Mouse (Mus musculus): ENCODE results near the gene Csdc2. TPM values are rescaled to one million over a fixed set of nuclear protein-coding genes. Genes with fewer than 3 reads are reported as not detected.

Csdc2 gene
- polyA plus RNA-seq, 1 experiment: 38.3 TPM

DNA sequence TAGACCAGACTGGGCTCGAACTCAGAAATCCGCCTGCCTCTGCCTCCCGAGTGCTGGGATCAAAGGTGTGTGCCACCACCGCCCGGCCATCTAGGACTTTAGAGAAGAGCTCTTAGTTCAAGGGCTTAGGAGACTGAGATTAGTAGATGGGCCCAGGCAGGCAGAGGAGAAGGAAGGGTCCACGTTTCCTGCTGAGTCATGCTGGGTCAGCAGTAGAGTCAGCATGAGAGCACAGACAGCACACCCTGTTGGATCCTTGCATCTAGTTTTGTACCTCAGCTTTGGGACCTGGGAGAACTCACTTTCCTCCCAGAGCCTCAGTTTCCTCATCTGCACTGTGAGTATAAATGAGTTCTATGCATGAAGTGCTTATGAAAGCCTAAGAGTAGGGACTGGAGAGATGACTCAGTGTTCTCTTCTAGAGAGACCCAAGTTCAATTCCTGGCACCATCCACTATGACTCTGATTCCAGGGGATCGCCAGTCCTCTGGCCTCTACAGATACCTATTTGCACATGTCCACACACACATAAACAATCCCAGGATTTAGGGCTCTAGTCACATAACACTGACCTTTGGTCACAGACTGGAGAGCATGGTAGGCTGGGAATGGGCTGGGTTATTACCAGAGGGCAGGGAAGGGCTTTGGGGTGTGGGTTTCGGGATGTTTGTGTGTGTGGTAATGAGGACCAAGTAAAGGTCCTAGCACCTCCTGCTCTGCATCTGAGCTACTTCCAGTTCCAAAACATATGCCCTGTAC lies 44.6 kb upstream of the Csdc2 start:
- Histone ChIP-seq H3K79me2 (ENCODE audit: control insufficient read depth, insufficient read depth) (peaks cover 19% of the 10 kb centered on the region), H3K4me3 (no peak overlapping the region), H3K4me2 (ENCODE audit: low read depth) (no peak overlapping the region), H3K27me3 (ENCODE audit: control insufficient read depth, insufficient read depth, insufficient read length) (no peaks in the 10 kb centered on the region), H3K36me3 (ENCODE audit: control insufficient read depth, insufficient read depth) (peaks cover 76% of the 10 kb centered on the region), H3ac (ENCODE audit: control insufficient read depth, insufficient read length) (no peak overlapping the region)
- TF ChIP-seq MYOD1 (IDR thresholded peaks at IDR 0.05; ENCODE audit: control insufficient read depth in 1 of 3, insufficient read length in 2 of 3, low read depth in 2 of 3) (no peak), TCF12 (IDR thresholded peaks at IDR 0.05; ENCODE audit: insufficient read depth, poor library complexity, severe bottlenecking) (no peak), E2F4 (IDR thresholded peaks at IDR 0.05; ENCODE audit: insufficient read depth) (no peak), TCF3 (IDR thresholded peaks at IDR 0.05; ENCODE audit: insufficient read length, low read depth) (no peak), MYOG (IDR thresholded peaks at IDR 0.05; ENCODE audit: control insufficient read depth in 1 of 3, insufficient read depth in 1 of 3, insufficient read length in 2 of 3, low read depth in 2 of 3) (no peak), MAX (IDR thresholded peaks at IDR 0.05; ENCODE audit: low read depth) (no peak), POLR2A (IDR thresholded peaks at IDR 0.05; ENCODE audit: insufficient read length, low read depth) (no peak), POLR2AphosphoS2 (IDR thresholded peaks at IDR 0.05; ENCODE audit: insufficient read length, low read depth) (no peak), REST (IDR thresholded peaks at IDR 0.05; ENCODE audit: insufficient read depth, insufficient read length) (no peak), CEBPB (IDR thresholded peaks at IDR 0.05; ENCODE audit: insufficient read depth, poor library complexity, severe bottlenecking) (no peak), SRF (IDR thresholded peaks at IDR 0.05; ENCODE audit: control insufficient read depth, insufficient read length, low read depth) (no peak)

DNA sequence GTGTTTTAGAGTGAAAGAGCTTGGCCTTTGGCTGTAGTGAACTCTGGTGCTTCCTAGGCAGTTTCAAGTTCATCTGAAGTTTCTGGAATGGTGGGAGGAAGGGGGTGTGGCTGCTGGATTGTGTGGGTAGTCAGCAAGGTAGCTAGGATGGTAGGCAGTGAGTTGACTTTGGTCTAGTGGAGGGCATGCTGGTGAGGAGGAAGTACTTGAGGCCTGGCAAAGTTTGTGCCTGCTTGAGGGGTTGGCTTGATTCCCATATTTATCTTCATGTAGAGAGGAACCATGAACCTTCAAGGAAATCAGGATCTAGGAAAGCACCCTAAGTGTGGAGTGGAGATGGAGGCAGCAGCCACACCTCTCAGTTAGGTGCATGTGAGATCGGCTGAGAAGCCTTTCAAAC lies 42.6 kb upstream of the Csdc2 start:
- peaks cover 87% of the 10 kb centered on the region for H3K36me3 ChIP-seq (ENCODE audit: control insufficient read depth, insufficient read depth)
- no peak overlapping the region for H3K4me3 ChIP-seq
- no peak overlapping the region for H3K4me2 ChIP-seq (ENCODE audit: low read depth)
- no peak overlapping the region for H3ac ChIP-seq (ENCODE audit: control insufficient read depth, insufficient read length)
- H3K27me3 ChIP-seq (ENCODE audit: control insufficient read depth, insufficient read depth, insufficient read length): no peaks in the 10 kb centered on the region
- TF ChIP-seq POLR2AphosphoS2 (IDR thresholded peaks at IDR 0.05; ENCODE audit: insufficient read length, low read depth) (no peak), SRF (IDR thresholded peaks at IDR 0.05; ENCODE audit: control insufficient read depth, insufficient read length, low read depth) (no peak), MYOD1 (IDR thresholded peaks at IDR 0.05; ENCODE audit: control insufficient read depth in 1 of 3, insufficient read length in 2 of 3, low read depth in 2 of 3) (no peak), MAX (IDR thresholded peaks at IDR 0.05; ENCODE audit: low read depth) (no peak), REST (IDR thresholded peaks at IDR 0.05; ENCODE audit: insufficient read depth, insufficient read length) (no peak), CEBPB (IDR thresholded peaks at IDR 0.05; ENCODE audit: insufficient read depth, poor library complexity, severe bottlenecking) (no peak), MYOG (IDR thresholded peaks at IDR 0.05; ENCODE audit: control insufficient read depth in 1 of 3, insufficient read depth in 1 of 3, insufficient read length in 2 of 3, low read depth in 2 of 3) (no peak), E2F4 (IDR thresholded peaks at IDR 0.05; ENCODE audit: insufficient read depth) (no peak), USF1 (IDR thresholded peaks at IDR 0.05; ENCODE audit: low read depth) (no peak), TCF12 (IDR thresholded peaks at IDR 0.05; ENCODE audit: insufficient read depth, poor library complexity, severe bottlenecking) (no peak), POLR2A (IDR thresholded peaks at IDR 0.05; ENCODE audit: insufficient read length, low read depth) (no peak), TCF3 (IDR thresholded peaks at IDR 0.05; ENCODE audit: insufficient read length, low read depth) (no peak)
- no peaks in the 10 kb centered on the region for H3K79me2 ChIP-seq (ENCODE audit: control insufficient read depth, insufficient read depth)

DNA sequence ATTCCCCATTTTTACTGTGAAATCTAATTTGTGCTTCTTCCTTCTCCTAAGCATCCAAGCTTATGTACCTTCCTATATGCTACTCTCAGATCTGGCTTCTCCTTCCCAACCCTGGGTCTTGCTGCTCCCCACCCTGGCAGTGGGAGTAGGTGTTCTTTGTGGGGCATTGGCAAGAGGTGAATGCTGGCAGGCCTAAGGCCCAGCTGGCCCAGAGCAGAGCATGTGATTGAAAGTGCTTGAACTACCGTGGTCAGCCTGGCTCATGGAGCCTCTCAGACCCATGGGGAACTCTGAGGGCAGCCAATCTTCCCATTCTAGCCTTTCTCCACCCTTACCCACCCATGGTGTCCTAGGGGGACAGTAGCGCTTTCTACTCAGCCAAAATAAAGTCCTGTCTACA lies 40.2 kb upstream of the Csdc2 start:
- H3K4me3 ChIP-seq: no peak overlapping the region
- no peaks in the 10 kb centered on the region for H3K79me2 ChIP-seq (ENCODE audit: control insufficient read depth, insufficient read depth)
- no peak overlapping the region for H3K4me2 ChIP-seq (ENCODE audit: low read depth)
- peaks cover 83% of the 10 kb centered on the region for H3K36me3 ChIP-seq (ENCODE audit: control insufficient read depth, insufficient read depth)
- TF ChIP-seq CEBPB (IDR thresholded peaks at IDR 0.05; ENCODE audit: insufficient read depth, poor library complexity, severe bottlenecking) (no peak), TCF3 (IDR thresholded peaks at IDR 0.05; ENCODE audit: insufficient read length, low read depth) (no peak), TCF12 (IDR thresholded peaks at IDR 0.05; ENCODE audit: insufficient read depth, poor library complexity, severe bottlenecking) (no peak), MAX (IDR thresholded peaks at IDR 0.05; ENCODE audit: low read depth) (no peak)
- no peaks in the 10 kb centered on the region for H3K27me3 ChIP-seq (ENCODE audit: control insufficient read depth, insufficient read depth, insufficient read length)
- H3ac ChIP-seq (ENCODE audit: control insufficient read depth, insufficient read length): no peak overlapping the region

DNA sequence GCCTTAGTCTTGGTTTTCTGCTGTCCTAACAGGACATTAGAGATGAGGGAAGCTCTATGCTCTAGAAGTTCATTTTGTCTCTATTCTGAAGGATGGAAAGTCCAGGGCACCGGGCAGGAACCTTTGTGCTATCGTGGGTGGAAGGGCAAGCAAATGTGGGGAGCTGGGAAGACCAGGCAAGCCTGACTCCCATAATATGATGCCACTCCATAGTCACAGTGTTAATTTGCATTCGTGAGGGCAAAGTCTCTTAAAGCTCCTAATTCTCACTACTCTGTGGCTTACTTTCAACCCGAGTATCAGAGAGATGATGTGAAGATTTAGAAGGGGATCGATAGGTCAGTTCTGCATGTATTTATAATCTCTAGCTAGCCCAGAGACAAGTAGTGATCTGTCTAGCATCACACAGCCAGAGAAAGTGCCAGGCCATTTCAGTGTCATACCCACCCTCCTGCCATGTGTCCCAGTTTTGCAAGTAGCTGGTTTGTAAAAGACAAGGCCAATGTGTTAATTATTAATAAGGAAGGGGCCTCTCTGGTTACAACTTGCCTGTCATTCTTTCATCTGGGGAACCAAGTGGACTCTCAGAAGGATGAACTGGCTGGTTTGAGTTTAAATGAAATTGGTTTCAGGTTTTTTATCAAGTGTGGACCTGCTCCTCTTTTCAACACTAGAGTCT lies 38.8 kb upstream of the Csdc2 start:
- Histone ChIP-seq H3ac (ENCODE audit: control insufficient read depth, insufficient read length) (no peak overlapping the region), H3K36me3 (ENCODE audit: control insufficient read depth, insufficient read depth) (peaks cover 82% of the 10 kb centered on the region), H3K27me3 (ENCODE audit: control insufficient read depth, insufficient read depth, insufficient read length) (no peaks in the 10 kb centered on the region), H3K4me3 (no peak overlapping the region), H3K4me2 (ENCODE audit: low read depth) (no peak overlapping the region), H3K79me2 (ENCODE audit: control insufficient read depth, insufficient read depth) (no peaks in the 10 kb centered on the region)
- TF ChIP-seq TCF12 (IDR thresholded peaks at IDR 0.05; ENCODE audit: insufficient read depth, poor library complexity, severe bottlenecking) (no peak), REST (IDR thresholded peaks at IDR 0.05; ENCODE audit: insufficient read depth, insufficient read length) (no peak), E2F4 (IDR thresholded peaks at IDR 0.05; ENCODE audit: insufficient read depth) (no peak), CEBPB (IDR thresholded peaks at IDR 0.05; ENCODE audit: insufficient read depth, poor library complexity, severe bottlenecking) (no peak), MYOD1 (IDR thresholded peaks at IDR 0.05; ENCODE audit: control insufficient read depth in 1 of 3, insufficient read length in 2 of 3, low read depth in 2 of 3) (no peak), POLR2A (IDR thresholded peaks at IDR 0.05; ENCODE audit: insufficient read length, low read depth) (no peak), USF1 (IDR thresholded peaks at IDR 0.05; ENCODE audit: low read depth) (no peak), MAX (IDR thresholded peaks at IDR 0.05; ENCODE audit: low read depth) (no peak), POLR2AphosphoS2 (IDR thresholded peaks at IDR 0.05; ENCODE audit: insufficient read length, low read depth) (no peak), MYOG (IDR thresholded peaks at IDR 0.05; ENCODE audit: control insufficient read depth in 1 of 3, insufficient read depth in 1 of 3, insufficient read length in 2 of 3, low read depth in 2 of 3) (no peak), SRF (IDR thresholded peaks at IDR 0.05; ENCODE audit: control insufficient read depth, insufficient read length, low read depth) (no peak), TCF3 (IDR thresholded peaks at IDR 0.05; ENCODE audit: insufficient read length, low read depth) (no peak)
